Mouse (Mus musculus) liver, postnatal 0 days (tissue): Measurements from ENCODE around the gene Dscaml1. TPM values are rescaled to one million over a fixed set of nuclear protein-coding genes. Genes with fewer than 3 reads are reported as not detected.

Experiments
- ATAC-seq: fragments of 200-750 bp; cut with Nextera tagmentation; 2 replicates; pipeline ENCODE4 v1.8.0; 2017; ENCODE audit warnings: mild to moderate bottlenecking, moderate library complexity
- DNase-seq: peaks from one replicate; pipeline ENCODE4 v3.0.0-alpha.2; 2016
- H3K27ac ChIP-seq: fragments of 300-500 bp; sonication (generic); 2 replicates; pipeline ENCODE4 v1.5.1; 2014; ENCODE audit warnings: antibody characterized with exemption, moderate library complexity, mild to moderate bottlenecking, low read depth
- H3K27me3 ChIP-seq: fragments of 300-500 bp; sonication (generic); 2 replicates; pipeline ENCODE4 v1.6.1; 2014; ENCODE audit warnings: low read length, control low read depth, mixed read lengths; ENCODE audit not compliant: insufficient read depth
- H3K36me3 ChIP-seq: fragments of 300-500 bp; sonication (generic); replicated peaks from 2 replicates; pipeline ENCODE4 v1.6.1; 2014; ENCODE audit warnings: mild to moderate bottlenecking, control low read depth, low read length, moderate library complexity, mixed read lengths; ENCODE audit not compliant: insufficient read depth
- H3K4me1 ChIP-seq: fragments of 300-500 bp; sonication (generic); 2 replicates; pipeline ENCODE4 v1.6.1; 2014; ENCODE audit warnings: antibody characterized with exemption, mild to moderate bottlenecking, control low read depth; ENCODE audit not compliant: insufficient read depth
- H3K4me2 ChIP-seq: fragments of 300-500 bp; sonication (generic); 2 replicates; pipeline ENCODE4 v1.6.1; 2014; ENCODE audit warnings: low read depth, mild to moderate bottlenecking, low read length, moderate library complexity, mixed read lengths
- H3K4me3 ChIP-seq: fragments of 300-500 bp; sonication (generic); 2 replicates; pipeline ENCODE4 v1.5.1; 2014; ENCODE audit warnings: low read depth, low read length
- H3K9ac ChIP-seq: fragments of 300-500 bp; sonication (generic); replicated peaks from 2 replicates; pipeline ENCODE4 v1.6.1; 2014; ENCODE audit warnings: mild to moderate bottlenecking, moderate library complexity
- H3K9me3 ChIP-seq: fragments of 300-500 bp; sonication (generic); 2 replicates; pipeline ENCODE4 v1.6.1; 2016; ENCODE audit warnings: mild to moderate bottlenecking, control low read depth, low read length, mixed read lengths
- CTCF ChIP-seq: sonication (generic); IDR thresholded peaks from 2 replicates; pipeline ENCODE4 v1.5.1; 2016; ENCODE audit warnings: antibody characterized with exemption, low read depth
- EP300 ChIP-seq: IDR thresholded peaks from 2 replicates; pipeline ENCODE4 v1.6.1; 2016; ENCODE audit warnings: antibody characterized with exemption, low read depth, mild to moderate bottlenecking
- WGBS: fragments of 180-500 bp; shearing (Covaris S2); extraction: QIAGEN DNeasy Blood & Tissue Kit; methylation state at CpG from one replicate; pipeline ENCODE4 v1.1.7; 2014; ENCODE audit not compliant: insufficient replicate concordance; 5-methylcytosine and 5-hydroxymethylcytosine counted together
- polyA plus RNA-seq: library from polyadenylated mRNA; unstranded; fragments of >200 nt; fragmentation: Nextera tagmentation; extraction: Ambion mirVana; gene quantifications from 2 replicates; pipeline ENCODE4 v1.2.1, GENCODE M21; 2015

Dscaml1 gene
- polyA plus RNA-seq, 1 experiment from 2014 or later: not detected

- H3K4me1 ChIP-seq: no peaks in the 10 kb centered on the region
- H3K9me3 ChIP-seq: no peaks in the 10 kb centered on the region
- H3K4me2 ChIP-seq: no peak overlapping the region
- no peak overlapping the region for H3K4me3 ChIP-seq
- H3K9ac ChIP-seq: no peak overlapping the region
- H3K27me3 ChIP-seq: no peaks in the 10 kb centered on the region
- H3K27ac ChIP-seq: no peak overlapping the region
- DNase-seq: peak; percentile 64
- no peak for ATAC-seq
- TF ChIP-seq CTCF (peak; percentile 87), EP300 (no peak)
- H3K36me3 ChIP-seq: no peaks in the 10 kb centered on the region
- 63% methylated on average over 3 of the region's 3 CpGs for WGBS
These were observed 163.4 kb downstream of the Dscaml1 start for GRCm38 (mm10) chr9:45589867-45590266.

GRCm38 (mm10) chr9:45591061-45591460, 164.6 kb downstream of the Dscaml1 start:
- H3K36me3 ChIP-seq: no peaks in the 10 kb centered on the region
- no peak overlapping the region for H3K27ac ChIP-seq
- H3K4me3 ChIP-seq: no peak overlapping the region
- TF ChIP-seq EP300 (no peak), CTCF (no peak)
- H3K4me1 ChIP-seq: no peaks in the 10 kb centered on the region
- DNase-seq: no peak
- H3K4me2 ChIP-seq: no peak overlapping the region
- ATAC-seq: no peak
- 71% methylated on average over 2 of the region's 2 CpGs for WGBS
- no peak overlapping the region for H3K9ac ChIP-seq
- H3K27me3 ChIP-seq: no peaks in the 10 kb centered on the region
- no peaks in the 10 kb centered on the region for H3K9me3 ChIP-seq

- Histone ChIP-seq H3K36me3 (no peaks in the 10 kb centered on the region), H3K4me1 (no peaks in the 10 kb centered on the region), H3K4me3 (no peak overlapping the region), H3K27ac (no peak overlapping the region), H3K9ac (no peak overlapping the region), H3K27me3 (no peaks in the 10 kb centered on the region), H3K9me3 (no peaks in the 10 kb centered on the region), H3K4me2 (no peak overlapping the region)
- ATAC-seq (no peak), DNase-seq (no peak)
- 64% methylated on average over 9 of the region's 9 CpGs for WGBS
- TF ChIP-seq EP300 (no peak), CTCF (no peak)
These were observed 165.9 kb downstream of the Dscaml1 start for GRCm38 (mm10) chr9:45592374-45592773.

GRCm38 (mm10) chr9:45598117-45598516, 171.7 kb downstream of the Dscaml1 start:
- no peak overlapping the region for H3K9ac ChIP-seq
- no peaks in the 10 kb centered on the region for H3K27me3 ChIP-seq
- ATAC-seq (no peak), DNase-seq (no peak)
- H3K9me3 ChIP-seq: no peaks in the 10 kb centered on the region
- 65% methylated on average over 5 of the region's 5 CpGs for WGBS
- TF ChIP-seq EP300 (no peak), CTCF (no peak)
- H3K36me3 ChIP-seq: no peaks in the 10 kb centered on the region
- H3K4me2 ChIP-seq: no peak overlapping the region
- no peak overlapping the region for H3K27ac ChIP-seq
- no peak overlapping the region for H3K4me3 ChIP-seq
- no peaks in the 10 kb centered on the region for H3K4me1 ChIP-seq

- no peaks in the 10 kb centered on the region for H3K36me3 ChIP-seq
- no peak overlapping the region for H3K4me3 ChIP-seq
- H3K27ac ChIP-seq: no peak overlapping the region
- ATAC-seq (no peak), DNase-seq (no peak)
- TF ChIP-seq EP300 (no peak), CTCF (no peak)
- no peak overlapping the region for H3K4me2 ChIP-seq
- no peaks in the 10 kb centered on the region for H3K27me3 ChIP-seq
- H3K9me3 ChIP-seq: no peaks in the 10 kb centered on the region
- H3K9ac ChIP-seq: no peak overlapping the region
- H3K4me1 ChIP-seq: no peaks in the 10 kb centered on the region
- 39% methylated on average over 4 of the region's 4 CpGs for WGBS
These were observed 172.9 kb downstream of the Dscaml1 start for GRCm38 (mm10) chr9:45599377-45599776.

GRCm38 (mm10) chr9:45607337-45607736, 180.9 kb downstream of the Dscaml1 start:
- no peak for DNase-seq
- H3K36me3 ChIP-seq: no peaks in the 10 kb centered on the region

More at GRCm38 (mm10) chr9:45607337-45607736, 180.9 kb downstream of the Dscaml1 start:
- Histone ChIP-seq H3K4me2 (no peak overlapping the region), H3K4me3 (no peak overlapping the region), H3K4me1 (no peaks in the 10 kb centered on the region), H3K9ac (no peak overlapping the region), H3K27ac (no peak overlapping the region), H3K9me3 (no peaks in the 10 kb centered on the region), H3K27me3 (no peaks in the 10 kb centered on the region)
- TF ChIP-seq CTCF (no peak), EP300 (no peak)
- ATAC-seq: no peak
